In genomic region chr13:36735901-36736618, GRCm38 (mm10) we compare ENCODE assay signal across 9 mouse cellular contexts. TPM values are rescaled to one million over a fixed set of nuclear protein-coding genes. Genes with fewer than 3 reads are reported as not detected.
DNase-seq lines count a peak whose midpoint lies in the region; ATAC-seq and TF ChIP-seq lines count a peak whose summit lies in the region.
"Had no signal": no experiment of that assay in that cellular context is flagged by ENCODE, and none has a peak within 500 bp of the region (broad histone marks: within the 10 kb centered on the region; RNA-seq: fewer than 3 reads in every experiment).

No protein-coding gene starts in this region.

- peaks cover 27% of the 10 kb centered on the region for H3K4me1 ChIP-seq in heart, embryonic 10.5 days
- H3K4me1 ChIP-seq in midbrain, embryonic 13.5 days (replicated peaks), result peaks cover 20% of the 10 kb centered on the region
- H3K4me1 ChIP-seq in testis, adult 2 months (ENCODE audit: control insufficient read depth, insufficient read depth, low read length), result peaks cover 7% of the 10 kb centered on the region; the same call in 1 of the 2 replicates

- H3K36me3 ChIP-seq in heart, embryonic 10.5 days, result no peaks in the 10 kb centered on the region
- no peaks in the 10 kb centered on the region for H3K36me3 ChIP-seq in midbrain, embryonic 13.5 days
- H3K36me3 ChIP-seq in testis, adult 2 months (ENCODE audit: control insufficient read depth, insufficient read depth, low read length), result no peaks in the 10 kb centered on the region

- H3K4me3 ChIP-seq in heart, embryonic 10.5 days, result peak overlapping the region; percentile 65
- peak overlapping the region; percentile 50 for H3K4me3 ChIP-seq in left cerebral cortex, adult 2 months
- H3K4me3 ChIP-seq in midbrain, embryonic 13.5 days (replicated peaks), result peak overlapping the region; percentile 60
- peak overlapping the region; percentile 29 for H3K4me3 ChIP-seq in testis, adult 2 months (ENCODE audit: control insufficient read depth, low read depth, low read length)

- H3K9me3 ChIP-seq in heart, embryonic 10.5 days, result no peaks in the 10 kb centered on the region
- peaks cover 2% of the 10 kb centered on the region; the same call in 1 of the 2 replicates for H3K9me3 ChIP-seq in midbrain, embryonic 13.5 days

- peak overlapping the region; percentile 74 for H3K27ac ChIP-seq in heart, embryonic 10.5 days
- peak overlapping the region; percentile 96 for H3K27ac ChIP-seq in left cerebral cortex, adult 2 months
- peak overlapping the region; percentile 98 for H3K27ac ChIP-seq in midbrain, embryonic 13.5 days
- no peak overlapping the region for H3K27ac ChIP-seq in testis, adult 2 months (ENCODE audit: control insufficient read depth, insufficient read depth, low read depth, low read length)

- peaks cover 41% of the 10 kb centered on the region for H3K27me3 ChIP-seq in heart, embryonic 10.5 days (ENCODE audit: insufficient read depth, poor library complexity, severe bottlenecking)
- peaks cover 44% of the 10 kb centered on the region for H3K27me3 ChIP-seq in midbrain, embryonic 13.5 days
- H3K27me3 ChIP-seq in testis, adult 2 months (ENCODE audit: control insufficient read depth, insufficient read depth, low read length), result peaks cover 5% of the 10 kb centered on the region

- intact Hi-C loops in heart, postnatal 10 days (cut with DNase I), result loop anchor here (10.0 kb wide), 1 partner anchor 621 kb away; the partner anchor contains the start of genes Fars2 and Lyrm4
- intact Hi-C loops in left cerebral cortex, adult 2 months (cut with DNase I), result loop anchor here (1.0 to 10.0 kb wide), 6 partner anchors 157 to 679 kb away; no protein-coding TSS in a partner anchor

- peak overlapping the region; percentile 87 for H3K9ac ChIP-seq in midbrain, embryonic 13.5 days (replicated peaks)

- TF ChIP-seq CTCF in left cerebral cortex, adult 2 months (IDR thresholded peaks at IDR 0.05), result no peak
- TF ChIP-seq CTCF in testis, adult 2 months (IDR thresholded peaks at IDR 0.05; ENCODE audit: control insufficient read depth, insufficient read depth, insufficient replicate concordance, low read depth, low read length), result no peak

- peak overlapping the region; percentile 73 for H3K4me2 ChIP-seq in midbrain, embryonic 13.5 days (replicated peaks)

- WGBS in heart, embryonic 10.5 days, result under 1% methylated on average over 38 of the region's 39 CpGs
- WGBS in midbrain, embryonic 13.5 days, result under 1% methylated on average over 39 of the region's 39 CpGs

- peak; percentile 95 for DNase-seq in heart, embryonic 10.5 days (ENCODE audit: low spot score)
- no peak for DNase-seq in heart, postnatal 10 days
- DNase-seq in ES-CJ7 (ENCODE audit: low read depth, low spot score), result peak; percentile 84
- DNase-seq in gastrocnemius, postnatal 25 days, result peak; percentile 61
- DNase-seq in left cerebral cortex, adult 2 months (ENCODE audit: extremely low spot score in 1 of 2, low spot score in 2 of 2), result peak; percentile 51 to 74

- peak; percentile 43 for ATAC-seq in common myeloid progenitor, adult 5-6 weeks (replicated peaks; ENCODE audit: low read depth, poor library complexity, severe bottlenecking)
- peak; percentile 93 for ATAC-seq in midbrain, embryonic 13.5 days

- no peak for TF ChIP-seq POLR2A in testis, adult 2 months (IDR thresholded peaks at IDR 0.05; ENCODE audit: control insufficient read depth, low read depth, low read length)

RNA-seq across cellular contexts. Expression of gene Nrn1, which starts 1.1 kb away (rescaled TPM):
- 1.7 and 3.8 TPM in 2 replicates for polyA plus RNA-seq in heart, embryonic 10.5 days (2016; fragmentation: Nextera tagmentation; extraction: Ambion mirVana)
- total RNA-seq in heart, postnatal 10 days (2021), result 1 to 10 TPM in 1 of 2 experiments, under 1 TPM in 1; 0.94 to 1.1 TPM
- not detected in 2 replicates for total RNA-seq in common myeloid progenitor, adult 5-6 weeks (2017)
- total RNA-seq in gastrocnemius, postnatal 25 days (2021), result 1 to 10 TPM; 1.2 to 1.5 TPM
- total RNA-seq in left cerebral cortex, adult 2 months (2021), result 100 to 1,000 TPM; 311 to 384 TPM
- polyA plus RNA-seq in midbrain, embryonic 13.5 days (2015; fragmentation: Nextera tagmentation; extraction: Ambion mirVana), result 76.3 and 79.8 TPM in 2 replicates
- 1.1 and 1.8 TPM in 2 replicates for polyA plus RNA-seq in testis, adult 2 months (2012; rRNA removed)
- total RNA-seq: MEL had no signal

Comparison
In these comparisons a context has a peak if more than half of its experiments do, and no peak if none do; other contexts are left out.
1. DNase-seq: peak in heart, embryonic 10.5 days (single experiment), ES-CJ7 (single experiment), gastrocnemius, postnatal 25 days (single experiment) and left cerebral cortex, adult 2 months (2 of 2); none in heart, postnatal 10 days (0 of 2).
2. RNA of gene Nrn1, which starts 1.1 kb away (total RNA-seq): 311 to 384 TPM in left cerebral cortex, adult 2 months; 1.2 to 1.5 TPM in gastrocnemius, postnatal 25 days, 0.94 to 1.1 TPM in heart, postnatal 10 days and not detected in common myeloid progenitor, adult 5-6 weeks; every median in the first group is over 100 times any median in the second.
3. Peak in every context shown above with its lines, with median percentiles within 50 percentile points of each other: H3K4me3 ChIP-seq.